Mouse (Mus musculus) midbrain, embryonic 16.5 days (tissue): Measurements from ENCODE around the gene Klhdc7a. TPM values are rescaled to one million over a fixed set of nuclear protein-coding genes. Genes with fewer than 3 reads are reported as not detected.

Experiments
- ATAC-seq: fragments of 200-750 bp; cut with Nextera tagmentation; 2 replicates; pipeline ENCODE4 v1.8.0; 2017; ENCODE audit warnings: moderate TSS enrichment
- H3K27ac ChIP-seq: fragments of 300-500 bp; sonication (generic); 2 replicates; pipeline ENCODE4 v1.5.1; 2014; ENCODE audit warnings: mild to moderate bottlenecking, low read length, mixed read lengths
- H3K27me3 ChIP-seq: fragments of 300-500 bp; sonication (generic); 2 replicates; pipeline ENCODE4 v1.6.1; 2014; ENCODE audit warnings: low read depth, low read length, mixed read lengths; ENCODE audit not compliant: control insufficient read depth, insufficient read depth
- H3K36me3 ChIP-seq: fragments of 300-500 bp; sonication (generic); 2 replicates; pipeline ENCODE4 v1.6.1; 2014; ENCODE audit warnings: mild to moderate bottlenecking, low read length, moderate library complexity, mixed read lengths; ENCODE audit not compliant: control insufficient read depth, insufficient read depth
- H3K4me1 ChIP-seq: fragments of 300-500 bp; sonication (generic); 2 replicates; pipeline ENCODE4 v1.6.1; 2014; ENCODE audit warnings: mild to moderate bottlenecking, low read length, mixed read lengths; ENCODE audit not compliant: control insufficient read depth, insufficient read depth
- H3K4me2 ChIP-seq: fragments of 300-500 bp; sonication (generic); 2 replicates; pipeline ENCODE4 v1.6.1; 2014; ENCODE audit warnings: mild to moderate bottlenecking, low read length, mixed read lengths
- H3K4me3 ChIP-seq: fragments of 300-500 bp; sonication (generic); 2 replicates; pipeline ENCODE4 v1.5.1; 2014; ENCODE audit warnings: low read depth, mild to moderate bottlenecking, low read length, moderate library complexity, mixed read lengths
- H3K9ac ChIP-seq: fragments of 300-500 bp; sonication (generic); 2 replicates; pipeline ENCODE4 v1.6.1; 2014; ENCODE audit warnings: low read depth, low read length, mixed read lengths
- H3K9me3 ChIP-seq: fragments of 300-500 bp; sonication (generic); replicated peaks from 2 replicates; pipeline ENCODE4 v1.6.1; 2014; ENCODE audit warnings: mild to moderate bottlenecking, low read length, mixed read lengths; ENCODE audit not compliant: control insufficient read depth, poor library complexity, severe bottlenecking
- WGBS: fragments of 180-500 bp; shearing (Covaris S2); extraction: QIAGEN DNeasy Blood & Tissue Kit; methylation state at CpG from one replicate; pipeline ENCODE4 v1.1.7; 2014; 5-methylcytosine and 5-hydroxymethylcytosine counted together
- microRNA counts: library from miRNA; unstranded; fragments of <30 nt; microRNA quantifications from one replicate; lab custom pipeline; 2016
- microRNA-seq: library from miRNA; unstranded; fragments of <30 nt; microRNA quantifications from one replicate; pipeline ENCODE4, GENCODE M21; 2017
- polyA plus RNA-seq: library from polyadenylated mRNA; unstranded; fragments of >200 nt; fragmentation: Nextera tagmentation; extraction: Ambion mirVana; gene quantifications from 2 replicates; pipeline ENCODE4 v1.2.1, GENCODE M21; 2015

Klhdc7a gene
- polyA plus RNA-seq, 1 experiment from 2014 or later, result 0.39 TPM

GRCm38 (mm10) chr4:139926161-139926561, 41.7 kb downstream of the Klhdc7a start:
- Histone ChIP-seq H3K27ac (peak overlapping the region; percentile 79), H3K36me3 (no peaks in the 10 kb centered on the region), H3K4me2 (peak overlapping the region; percentile 46), H3K4me3 (peak overlapping the region; percentile 18), H3K9me3 (no peaks in the 10 kb centered on the region), H3K4me1 (peaks cover 20% of the 10 kb centered on the region), H3K9ac (peak overlapping the region; percentile 46), H3K27me3 (no peaks in the 10 kb centered on the region)
- peak; percentile 57 for ATAC-seq
- WGBS, result 2% methylated on average over 11 of the region's 11 CpGs

GRCm38 (mm10) chr4:139925275-139926160, 42.3 kb downstream of the Klhdc7a start:
- ATAC-seq, result peak; percentile 49; the same call in 1 of the 2 replicates
- Histone ChIP-seq H3K4me2 (peak overlapping the region; percentile 46), H3K4me1 (peaks cover 20% of the 10 kb centered on the region), H3K9me3 (no peaks in the 10 kb centered on the region), H3K9ac (peak overlapping the region; percentile 46), H3K36me3 (no peaks in the 10 kb centered on the region), H3K4me3 (peak overlapping the region; percentile 18), H3K27me3 (no peaks in the 10 kb centered on the region), H3K27ac (peak overlapping the region; percentile 79)
- WGBS, result 11% methylated on average over 34 of the region's 34 CpGs

- H3K4me1 ChIP-seq, result peaks cover 6% of the 10 kb centered on the region; the same call in 1 of the 2 replicates
- H3K4me2 ChIP-seq, result no peak overlapping the region
- no peak for ATAC-seq
- H3K36me3 ChIP-seq, result no peaks in the 10 kb centered on the region
- H3K4me3 ChIP-seq, result no peak overlapping the region
- 73% methylated on average over 7 of the region's 7 CpGs for WGBS
- no peaks in the 10 kb centered on the region for H3K9me3 ChIP-seq
- H3K27ac ChIP-seq, result no peak overlapping the region
- no peak overlapping the region for H3K9ac ChIP-seq
- H3K27me3 ChIP-seq, result no peaks in the 10 kb centered on the region
Measured at GRCm38 (mm10) chr4:139916731-139917130, 51.1 kb downstream of the Klhdc7a start.

MicroRNAs encoded within 50 kb of the gene (microRNA counts, 519-probe panel; counts per million panel counts)
- microRNA mmu-miR-2139 (lab: Ali Mortazavi, UCI), result 2,205 counts per million, percentile 63 among the panel's probes with 10 or more counts

Small RNAs within 50 kb of the gene (microRNA-seq; reads per million reads assigned to microRNA genes)
- gene Mir2139, result not detected

Other genes with a start within 250 kb of the Klhdc7a start
- 2.3 and 4.4 TPM in 2 replicates for gene Pax7, start 134.5 kb downstream of the Klhdc7a start, polyA plus RNA-seq